Mouse (Mus musculus) thymus, adult 2 months (tissue): Measurements from ENCODE around the gene Pax5.

Source experiments
- CTCF ChIP-seq: fragments of 200-500 bp; IDR thresholded peaks from 2 replicates; pipeline ENCODE4 v1.5.1; 2012; ENCODE audit warnings: mild to moderate bottlenecking, control low read depth, low read length, moderate library complexity, borderline replicate concordance; ENCODE audit not compliant: control insufficient read depth, poor library complexity, insufficient read depth; ENCODE audit errors: extremely low read depth
- POLR2A ChIP-seq: fragments of 200-500 bp; IDR thresholded peaks from 2 replicates; pipeline ENCODE4 v1.6.1; 2012; ENCODE audit warnings: mild to moderate bottlenecking, low read length, control low read depth, moderate library complexity; ENCODE audit not compliant: control insufficient read depth, poor library complexity, insufficient read depth; ENCODE audit errors: extremely low read depth

DNA sequence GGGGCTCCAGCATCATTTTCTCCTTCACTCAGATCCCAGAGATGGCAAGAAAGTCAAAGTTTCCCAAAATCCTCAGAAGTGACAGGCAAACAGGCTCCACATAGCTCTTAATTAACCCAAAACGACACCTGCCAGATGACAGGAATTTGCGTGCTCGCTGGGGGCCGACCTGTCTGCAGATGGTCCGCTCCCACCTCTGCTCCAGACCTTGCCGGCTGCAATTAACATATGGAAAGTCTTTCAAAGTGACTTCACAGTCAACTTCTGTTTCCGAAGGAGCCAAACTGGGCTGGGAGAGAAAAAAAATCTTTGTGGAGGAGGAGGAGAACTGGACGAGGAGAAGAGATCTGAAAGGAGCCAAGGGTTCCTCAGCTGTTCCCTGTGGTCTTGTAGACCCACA lies 164.6 kb downstream of the Pax5 start:
- TF ChIP-seq CTCF (no peak), POLR2A (no peak)
